Mouse (Mus musculus) T-cell, adult 2 months (primary cell): ENCODE measurements around the gene Slc35c2.

Source experiments
- DNase-seq: peaks from one replicate; pipeline ENCODE4 v3.0.0; 2022; ENCODE audit warnings: low spot score

Slc35c2 gene

DNA sequence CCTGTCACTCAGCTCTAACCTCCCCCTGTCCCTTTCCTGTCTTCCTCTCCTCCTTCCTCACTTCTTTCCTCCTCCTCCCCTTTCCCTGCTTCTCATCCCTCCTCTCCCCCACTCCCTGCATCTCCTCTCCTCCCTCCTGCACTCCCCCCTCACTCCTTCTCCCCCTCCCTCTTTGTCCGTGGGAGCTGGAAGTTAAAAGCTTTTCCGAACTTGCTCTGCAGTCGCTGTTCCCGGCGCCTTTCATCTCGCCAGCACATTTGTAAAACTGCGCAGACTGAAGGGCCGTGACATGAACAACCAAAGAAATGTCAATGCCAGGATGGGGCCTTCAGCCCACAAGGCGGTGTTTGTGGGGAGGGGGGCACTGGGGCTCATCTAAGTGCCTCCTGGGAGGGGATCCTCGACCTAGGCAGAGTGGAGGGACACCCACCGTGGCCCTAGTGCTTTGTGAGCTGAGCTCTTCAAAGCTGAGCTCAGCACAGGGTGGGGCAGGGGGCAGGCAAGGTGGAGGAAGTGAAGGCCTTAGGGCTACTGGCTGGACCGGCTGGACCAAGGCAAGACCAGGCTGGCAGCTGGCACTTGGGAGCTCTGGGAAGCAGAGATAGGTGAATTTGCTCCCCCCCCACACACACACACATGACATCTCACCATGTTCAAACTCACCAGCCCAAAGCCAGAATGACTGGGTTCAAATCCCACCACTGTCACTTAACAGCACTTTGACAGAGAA is 49.1 kb downstream of the Slc35c2 start:
- DNase-seq, result no peak

DNA sequence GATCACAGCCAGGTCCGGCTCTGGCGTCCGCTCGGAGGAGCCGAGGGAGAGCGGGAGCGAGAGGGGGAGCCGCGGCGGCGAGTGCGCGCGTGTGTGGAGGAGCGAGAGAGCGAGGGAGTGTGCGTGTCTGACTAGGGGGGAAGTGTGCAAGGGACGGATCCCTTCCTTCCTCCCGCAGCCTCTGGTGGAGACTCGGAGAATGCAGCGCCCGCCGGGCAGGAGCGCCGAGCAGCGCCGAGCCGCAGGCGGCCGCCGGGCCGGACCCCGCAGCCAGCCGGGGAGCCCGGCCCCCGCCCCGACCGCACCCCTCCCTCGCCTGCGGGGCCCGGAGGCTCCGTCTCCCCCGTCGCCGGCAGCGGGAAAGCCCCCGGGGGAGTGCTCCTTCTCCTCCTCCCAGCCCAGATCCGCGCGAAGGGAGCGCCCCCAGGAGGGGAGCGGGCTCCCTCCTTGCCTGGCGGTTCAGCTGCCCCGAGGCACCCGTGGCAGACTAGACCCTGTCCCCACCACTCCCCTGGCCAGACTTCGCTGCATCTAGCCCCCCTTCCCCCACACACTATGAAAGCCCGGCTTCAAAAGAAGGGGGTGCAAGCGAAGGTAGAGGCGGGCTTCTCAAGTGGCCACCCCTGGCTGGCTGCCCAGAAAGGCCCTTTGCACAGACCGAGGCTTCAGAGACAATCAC is 52.9 kb downstream of the Slc35c2 start, which contains the start of gene Cdh22:
Gene Cdh22, minus strand, starts transcription at position 241 of the 679 bp plus-strand sequence.
- peak; percentile 8 for DNase-seq

DNA sequence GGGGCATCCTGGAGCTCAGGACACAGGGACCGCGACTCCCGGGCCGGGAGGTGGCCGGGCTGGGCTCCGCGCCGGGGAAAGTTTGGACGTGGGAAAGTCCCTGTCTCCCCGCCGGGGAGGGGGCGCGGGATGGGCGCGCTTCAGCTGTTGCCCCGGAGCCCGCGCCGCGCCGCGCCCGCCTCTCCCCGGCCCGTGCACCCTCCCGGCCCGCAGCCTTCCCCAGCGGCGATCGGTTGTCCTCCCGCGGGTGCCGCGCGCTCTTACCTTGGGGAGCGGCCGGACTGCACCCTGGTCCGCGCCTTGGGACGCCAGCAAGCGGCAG is 53.4 kb downstream of the Slc35c2 start:
- peak; percentile 10 for DNase-seq

DNA sequence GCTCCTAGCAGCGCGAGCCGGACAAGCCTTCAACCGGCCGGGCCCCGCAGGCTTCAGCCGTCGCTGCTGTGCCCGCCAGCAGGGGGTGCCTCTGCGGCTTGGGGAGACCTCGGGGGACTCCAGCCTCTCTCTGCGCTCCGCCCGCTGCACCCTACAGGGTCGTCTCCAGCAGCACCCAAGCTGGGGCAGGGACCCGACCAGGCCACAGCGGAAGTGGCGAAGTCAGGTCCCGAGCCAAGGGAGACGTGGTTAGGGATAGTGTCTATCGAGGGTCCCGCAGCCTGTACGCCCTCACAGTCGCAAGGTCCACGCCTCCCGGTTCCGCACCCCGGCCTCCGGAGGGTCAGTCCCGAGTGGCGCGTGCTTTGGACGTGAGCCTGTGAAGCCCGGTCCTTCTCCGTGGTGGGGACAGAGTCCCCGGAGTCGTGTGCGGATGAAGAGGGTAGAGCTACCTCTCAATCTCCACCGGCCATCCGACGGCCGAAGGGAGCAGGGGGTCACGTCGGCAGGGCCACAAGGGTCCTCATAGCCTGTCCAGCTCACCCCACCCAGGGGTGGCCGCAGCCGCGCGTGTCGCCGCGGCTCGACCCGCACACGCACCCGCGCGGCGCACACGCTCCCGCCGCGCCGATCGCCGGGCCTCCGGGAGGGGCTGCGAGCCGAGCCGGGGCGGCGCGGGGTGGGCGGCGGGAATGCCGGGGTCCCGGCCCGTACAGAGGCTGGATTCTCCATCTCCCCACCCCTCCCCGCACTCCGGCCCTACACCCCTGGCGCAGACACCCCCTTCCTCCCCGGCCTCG is 54.0 kb downstream of the Slc35c2 start:
- peak; percentile 40 for DNase-seq

DNA sequence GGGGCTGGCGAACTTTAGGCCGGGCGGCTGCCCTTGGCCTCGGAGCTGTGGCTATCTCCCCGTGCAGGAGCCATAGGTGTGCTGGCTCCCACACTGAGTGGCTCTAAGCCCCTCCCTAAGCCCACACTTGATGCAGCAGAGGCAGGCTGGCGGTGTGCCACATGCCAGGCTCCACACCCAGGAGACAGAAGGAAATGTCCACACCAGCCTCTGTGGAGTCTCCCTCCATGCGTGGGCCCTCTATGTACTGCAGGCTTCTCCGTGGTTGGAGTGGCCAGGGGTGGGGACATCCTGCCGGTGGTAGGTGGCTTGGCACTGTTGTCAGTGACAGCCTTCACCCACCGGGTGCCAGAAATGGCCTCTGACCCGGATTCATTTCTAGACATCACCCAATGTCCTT is 58.6 kb downstream of the Slc35c2 start:
- DNase-seq, result no peak
